Mouse (Mus musculus): ENCODE measurements around the gene Rtkn. TPM values are rescaled to one million over a fixed set of nuclear protein-coding genes. Genes with fewer than 3 reads are reported as not detected.

Rtkn gene
- total and polyA plus RNA-seq, 3 experiments, result 0.47 to 1.3 (median 0.68) TPM

GRCm38 (mm10) chr6:83193571-83193970, 58.3 kb downstream of the Rtkn start:
- in situ Hi-C loops (cut with MboI; ENCODE audit: low pct_ligation_motif_present, low pct_unique_long_range_greater_than_20kb, low sequenced_read_pairs), result no loop called here
- no peak for DNase-seq (ENCODE audit: extremely low read depth)
- dilution Hi-C loops (cut with MboI; ENCODE audit: extremely low pct_ligation_motif_present, extremely low pct_unique_long_range_greater_than_20kb, low sequenced_read_pairs), result no loop called here
- Histone ChIP-seq H3K4me3 (replicated peaks in 1 of 3; ENCODE audit: low read depth in 2 of 3, low read length in 2 of 3, poor library complexity in 1 of 3) (no peak overlapping the region), H3K36me3 (replicated peaks in 1 of 2; ENCODE audit: control insufficient read depth in 1 of 2, insufficient read depth in 1 of 2, low read length in 1 of 2) (peaks cover 91 to 99% of the 10 kb centered on the region in 2 experiments), H3K79me2 (replicated peaks; ENCODE audit: control insufficient read depth, extremely low read depth, insufficient read depth, poor library complexity, severe bottlenecking) (no peaks in the 10 kb centered on the region), H3K4me2 (ENCODE audit: insufficient read depth, low read depth, poor library complexity, severe bottlenecking) (no peak overlapping the region), H3K27me3 (replicated peaks) (no peaks in the 10 kb centered on the region), H3K9me3 (replicated peaks; ENCODE audit: low read length) (no peaks in the 10 kb centered on the region), H3K9ac (ENCODE audit: insufficient read depth, low read depth) (no peak overlapping the region), H3K27ac (ENCODE audit: insufficient read depth, low read depth) (no peak overlapping the region), H3K4me1 (ENCODE audit: control insufficient read depth in 1 of 2, insufficient read depth in 2 of 2) (no peaks in the 10 kb centered on the region)
- no peak for TF ChIP-seq ZC3H11A (IDR thresholded peaks at IDR 0.05; ENCODE audit: low read depth, low read length)

DNA sequence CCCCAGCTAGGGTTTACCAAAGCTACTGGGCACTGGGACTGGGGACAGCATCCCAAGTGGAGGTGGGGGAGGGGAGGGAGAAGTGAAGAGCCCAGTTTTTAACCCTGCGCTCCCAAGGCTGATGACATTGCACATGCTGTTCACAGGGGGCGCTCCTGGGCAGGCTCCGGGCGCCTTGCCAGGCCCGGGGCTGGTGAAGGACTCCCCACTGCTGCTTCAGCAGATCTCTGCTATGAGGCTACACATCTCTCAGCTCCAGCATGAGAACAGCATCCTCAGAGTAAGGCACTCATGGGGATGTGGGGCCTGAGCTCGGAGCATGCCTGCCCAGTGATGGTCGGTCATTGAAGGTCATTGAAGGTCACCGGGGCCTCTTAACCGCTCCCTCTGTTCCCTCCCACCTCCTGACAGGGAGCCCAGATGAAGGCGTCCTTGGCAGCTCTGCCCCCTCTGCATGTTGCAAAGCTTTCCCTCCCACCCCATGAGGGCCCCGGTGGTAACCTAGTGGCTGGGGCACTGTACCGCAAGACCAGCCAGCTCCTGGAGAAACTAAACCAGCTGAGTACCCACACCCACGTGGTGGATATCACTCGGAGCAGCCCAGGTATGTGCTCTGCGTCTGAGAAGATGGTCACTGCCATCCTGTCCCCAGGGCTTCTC, 62.2 kb downstream of the Rtkn start:
- H3K4me2 ChIP-seq (ENCODE audit: insufficient read depth, low read depth, poor library complexity, severe bottlenecking), result no peak overlapping the region
- no peaks in the 10 kb centered on the region for H3K9me3 ChIP-seq (replicated peaks; ENCODE audit: low read length)
- no peak overlapping the region for H3K9ac ChIP-seq (ENCODE audit: insufficient read depth, low read depth)
- no peaks in the 10 kb centered on the region for H3K79me2 ChIP-seq (replicated peaks; ENCODE audit: control insufficient read depth, extremely low read depth, insufficient read depth, poor library complexity, severe bottlenecking)
- peaks cover 72 to 86% of the 10 kb centered on the region in 2 experiments for H3K36me3 ChIP-seq (replicated peaks in 1 of 2; ENCODE audit: control insufficient read depth in 1 of 2, insufficient read depth in 1 of 2, low read length in 1 of 2)
- no peak overlapping the region for H3K4me3 ChIP-seq (replicated peaks in 1 of 3; ENCODE audit: low read depth in 2 of 3, low read length in 2 of 3, poor library complexity in 1 of 3)
- in situ Hi-C loops (cut with MboI; ENCODE audit: low pct_ligation_motif_present, low pct_unique_long_range_greater_than_20kb, low sequenced_read_pairs), result no loop called here
- DNase-seq (ENCODE audit: extremely low read depth), result no peak
- dilution Hi-C loops (cut with MboI; ENCODE audit: extremely low pct_ligation_motif_present, extremely low pct_unique_long_range_greater_than_20kb, low sequenced_read_pairs), result no loop called here
- H3K27me3 ChIP-seq (replicated peaks), result no peaks in the 10 kb centered on the region
- H3K27ac ChIP-seq (ENCODE audit: insufficient read depth, low read depth), result no peak overlapping the region
- TF ChIP-seq CTCF (conservative IDR thresholded peaks at IDR 0.05 in 1 of 2, IDR thresholded peaks at IDR 0.05 in 1 of 2; ENCODE audit: low read depth in 2 of 2, low read length in 2 of 2) (peak in 1 of 2 experiments; percentile 22; a peak in 1 of 4 replicates), EP300 (IDR thresholded peaks at IDR 0.05; ENCODE audit: low read length) (no peak)
- no peaks in the 10 kb centered on the region for H3K4me1 ChIP-seq (ENCODE audit: control insufficient read depth in 1 of 2, insufficient read depth in 2 of 2)

Other genes starting within 250 kb of the Rtkn start
Only the 20 nearest of the 23 such genes appear.
- 3.0 and 6.4 TPM in 2 replicates for gene M1ap, start 188.6 kb upstream of the Rtkn start, total RNA-seq (2012; rRNA removed)
- 1.8 and 2.4 TPM in 2 replicates for gene M1ap, start 188.6 kb upstream of the Rtkn start, total RNA-seq (2014; rRNA removed)
- gene M1ap, start 188.6 kb upstream of the Rtkn start, polyA plus RNA-seq (2012; ENCODE audit: insufficient read length, low read depth), result 3.9 and 4.7 TPM in 2 replicates
- gene Dok1, start 102.0 kb upstream of the Rtkn start, total RNA-seq (2012; rRNA removed), result 33.2 and 34.7 TPM in 2 replicates
- gene Dok1, start 102.0 kb upstream of the Rtkn start, total RNA-seq (2014; rRNA removed), result 21.3 and 21.4 TPM in 2 replicates
- 23.8 and 24.6 TPM in 2 replicates for gene Dok1, start 102.0 kb upstream of the Rtkn start, polyA plus RNA-seq (2012; ENCODE audit: insufficient read length, low read depth)
- 0.93 and 1.0 TPM in 2 replicates for gene Loxl3, start 101.3 kb upstream of the Rtkn start, total RNA-seq (2012; rRNA removed)
- gene Loxl3, start 101.3 kb upstream of the Rtkn start, total RNA-seq (2014; rRNA removed), result 0.05 TPM in 1 of 2 replicates, not detected in the other
- gene Loxl3, start 101.3 kb upstream of the Rtkn start, polyA plus RNA-seq (2012; ENCODE audit: insufficient read length, low read depth), result 0.74 and 1.0 TPM in 2 replicates
- gene Aup1, start 80.9 kb upstream of the Rtkn start, total RNA-seq (2012; rRNA removed), result 235 and 240 TPM in 2 replicates
- 108 and 119 TPM in 2 replicates for gene Aup1, start 80.9 kb upstream of the Rtkn start, total RNA-seq (2014; rRNA removed)
- 284 and 324 TPM in 2 replicates for gene Aup1, start 80.9 kb upstream of the Rtkn start, polyA plus RNA-seq (2012; ENCODE audit: insufficient read length, low read depth)
- 113 and 128 TPM in 2 replicates for gene Htra2, start 80.2 kb upstream of the Rtkn start, total RNA-seq (2012; rRNA removed)
- 131 and 137 TPM in 2 replicates for gene Htra2, start 80.2 kb upstream of the Rtkn start, total RNA-seq (2014; rRNA removed)
- gene Htra2, start 80.2 kb upstream of the Rtkn start, polyA plus RNA-seq (2012; ENCODE audit: insufficient read length, low read depth), result 154 and 185 TPM in 2 replicates
- gene Dqx1, start 77.6 kb upstream of the Rtkn start, total RNA-seq (2012; rRNA removed), result 2.2 and 2.7 TPM in 2 replicates
- 0.99 and 1.3 TPM in 2 replicates for gene Dqx1, start 77.6 kb upstream of the Rtkn start, total RNA-seq (2014; rRNA removed)
- gene Dqx1, start 77.6 kb upstream of the Rtkn start, polyA plus RNA-seq (2012; ENCODE audit: insufficient read length, low read depth), result 2.9 and 3.5 TPM in 2 replicates
- gene Tlx2, start 65.2 kb upstream of the Rtkn start, total RNA-seq (2012; rRNA removed), result not detected in 2 replicates
- gene Tlx2, start 65.2 kb upstream of the Rtkn start, total RNA-seq (2014; rRNA removed), result not detected in 2 replicates
- not detected in 2 replicates for gene Tlx2, start 65.2 kb upstream of the Rtkn start, polyA plus RNA-seq (2012; ENCODE audit: insufficient read length, low read depth)
- 14.5 and 16.6 TPM in 2 replicates for gene Pcgf1, start 57.6 kb upstream of the Rtkn start, total RNA-seq (2012; rRNA removed)
- 12.5 and 13.7 TPM in 2 replicates for gene Pcgf1, start 57.6 kb upstream of the Rtkn start, total RNA-seq (2014; rRNA removed)
- 12.4 and 15.0 TPM in 2 replicates for gene Pcgf1, start 57.6 kb upstream of the Rtkn start, polyA plus RNA-seq (2012; ENCODE audit: insufficient read length, low read depth)
- gene Lbx2, start 49.1 kb upstream of the Rtkn start, total RNA-seq (2012; rRNA removed), result 0.80 TPM in 1 of 2 replicates, not detected in the other
- gene Lbx2, start 49.1 kb upstream of the Rtkn start, total RNA-seq (2014; rRNA removed), result 0.86 TPM in 1 of 2 replicates, not detected in the other
- gene Lbx2, start 49.1 kb upstream of the Rtkn start, polyA plus RNA-seq (2012; ENCODE audit: insufficient read length, low read depth), result 1.2 and 1.7 TPM in 2 replicates
- gene Ccdc142, start 33.9 kb upstream of the Rtkn start, total RNA-seq (2012; rRNA removed), result 3.1 and 3.2 TPM in 2 replicates
- gene Ccdc142, start 33.9 kb upstream of the Rtkn start, total RNA-seq (2014; rRNA removed), result 0.38 and 0.59 TPM in 2 replicates
- 1.1 and 1.7 TPM in 2 replicates for gene Ccdc142, start 33.9 kb upstream of the Rtkn start, polyA plus RNA-seq (2012; ENCODE audit: insufficient read length, low read depth)
- gene Gm42688, start 33.8 kb upstream of the Rtkn start, total RNA-seq (2012; rRNA removed), result 1.3 and 2.1 TPM in 2 replicates
- 1.2 TPM in 2 replicates for gene Gm42688, start 33.8 kb upstream of the Rtkn start, total RNA-seq (2014; rRNA removed)
- 1.6 and 2.0 TPM in 2 replicates for gene Gm42688, start 33.8 kb upstream of the Rtkn start, polyA plus RNA-seq (2012; ENCODE audit: insufficient read length, low read depth)
- 74.0 and 83.3 TPM in 2 replicates for gene Mrpl53, start 26.4 kb upstream of the Rtkn start, total RNA-seq (2012; rRNA removed)
- 52.2 and 54.2 TPM in 2 replicates for gene Mrpl53, start 26.4 kb upstream of the Rtkn start, total RNA-seq (2014; rRNA removed)
- gene Mrpl53, start 26.4 kb upstream of the Rtkn start, polyA plus RNA-seq (2012; ENCODE audit: insufficient read length, low read depth), result 52.9 and 55.5 TPM in 2 replicates
- 78.9 and 104 TPM in 2 replicates for gene Mogs, start 20.0 kb upstream of the Rtkn start, total RNA-seq (2012; rRNA removed)
- gene Mogs, start 20.0 kb upstream of the Rtkn start, total RNA-seq (2014; rRNA removed), result 77.3 and 78.4 TPM in 2 replicates
- 53.0 and 57.2 TPM in 2 replicates for gene Mogs, start 20.0 kb upstream of the Rtkn start, polyA plus RNA-seq (2012; ENCODE audit: insufficient read length, low read depth)
- gene Wbp1, start 13.9 kb upstream of the Rtkn start, total RNA-seq (2012; rRNA removed), result 20.4 and 24.1 TPM in 2 replicates
- 23.1 and 27.5 TPM in 2 replicates for gene Wbp1, start 13.9 kb upstream of the Rtkn start, total RNA-seq (2014; rRNA removed)
- gene Wbp1, start 13.9 kb upstream of the Rtkn start, polyA plus RNA-seq (2012; ENCODE audit: insufficient read length, low read depth), result 16.6 and 19.3 TPM in 2 replicates
- 26.1 and 26.9 TPM in 2 replicates for gene Ino80b, start 10.0 kb upstream of the Rtkn start, total RNA-seq (2012; rRNA removed)
- gene Ino80b, start 10.0 kb upstream of the Rtkn start, total RNA-seq (2014; rRNA removed), result 14.9 and 15.4 TPM in 2 replicates
- gene Ino80b, start 10.0 kb upstream of the Rtkn start, polyA plus RNA-seq (2012; ENCODE audit: insufficient read length, low read depth), result 30.4 and 34.2 TPM in 2 replicates
- gene Wdr54, start 20.9 kb downstream of the Rtkn start, total RNA-seq (2012; rRNA removed), result 4.7 and 10.3 TPM in 2 replicates
- 4.9 and 7.8 TPM in 2 replicates for gene Wdr54, start 20.9 kb downstream of the Rtkn start, total RNA-seq (2014; rRNA removed)
- gene Wdr54, start 20.9 kb downstream of the Rtkn start, polyA plus RNA-seq (2012; ENCODE audit: insufficient read length, low read depth), result 1.7 and 1.9 TPM in 2 replicates
- gene 1700003E16Rik, start 20.9 kb downstream of the Rtkn start, total RNA-seq (2012; rRNA removed), result 0.34 and 0.38 TPM in 2 replicates
- not detected in 2 replicates for gene 1700003E16Rik, start 20.9 kb downstream of the Rtkn start, total RNA-seq (2014; rRNA removed)
- 0.23 and 0.25 TPM in 2 replicates for gene 1700003E16Rik, start 20.9 kb downstream of the Rtkn start, polyA plus RNA-seq (2012; ENCODE audit: insufficient read length, low read depth)
- gene Dctn1, start 30.5 kb downstream of the Rtkn start, total RNA-seq (2012; rRNA removed), result 17.8 and 19.8 TPM in 2 replicates
- 12.2 and 12.8 TPM in 2 replicates for gene Dctn1, start 30.5 kb downstream of the Rtkn start, total RNA-seq (2014; rRNA removed)
- 36.4 and 37.3 TPM in 2 replicates for gene Dctn1, start 30.5 kb downstream of the Rtkn start, polyA plus RNA-seq (2012; ENCODE audit: insufficient read length, low read depth)
- gene Slc4a5, start 84.4 kb downstream of the Rtkn start, total RNA-seq (2012; rRNA removed), result 0.13 and 0.38 TPM in 2 replicates
- gene Slc4a5, start 84.4 kb downstream of the Rtkn start, total RNA-seq (2014; rRNA removed), result not detected in 2 replicates
- 0.21 TPM in 1 of 2 replicates, not detected in the other for gene Slc4a5, start 84.4 kb downstream of the Rtkn start, polyA plus RNA-seq (2012; ENCODE audit: insufficient read length, low read depth)
- gene Mthfd2, start 190.4 kb downstream of the Rtkn start, total RNA-seq (2012; rRNA removed), result 227 and 351 TPM in 2 replicates
- gene Mthfd2, start 190.4 kb downstream of the Rtkn start, total RNA-seq (2014; rRNA removed), result 281 and 286 TPM in 2 replicates
- 317 and 327 TPM in 2 replicates for gene Mthfd2, start 190.4 kb downstream of the Rtkn start, polyA plus RNA-seq (2012; ENCODE audit: insufficient read length, low read depth)

Data from CH12.LX (cell line).